Mouse (Mus musculus) hindbrain, embryonic 11.5 days (tissue): ENCODE measurements around the gene Osbpl2. TPM values are rescaled to one million over a fixed set of nuclear protein-coding genes. Genes with fewer than 3 reads are reported as not detected.

Source experiments
- ATAC-seq: fragments of 200-750 bp; cut with Nextera tagmentation; 2 replicates; pipeline ENCODE4 v1.8.0; 2017; ENCODE audit warnings: mild to moderate bottlenecking, moderate TSS enrichment, moderate library complexity; ENCODE audit not compliant: low FRiP score
- DNase-seq: peaks from one replicate; pipeline ENCODE4 v3.0.0-alpha.2; 2015; ENCODE audit warnings: low spot score
- H3K27ac ChIP-seq: fragments of 300-500 bp; sonication (generic); 2 replicates; pipeline ENCODE4 v1.5.1; 2014; ENCODE audit warnings: mild to moderate bottlenecking, low read depth, low read length
- H3K27me3 ChIP-seq: fragments of 300-500 bp; sonication (generic); 2 replicates; pipeline ENCODE4 v1.6.1; 2014; ENCODE audit warnings: mild to moderate bottlenecking, low read length, moderate library complexity, mixed read lengths; ENCODE audit not compliant: control insufficient read depth, insufficient read depth
- H3K36me3 ChIP-seq: fragments of 300-500 bp; sonication (generic); 2 replicates; pipeline ENCODE4 v1.6.1; 2014; ENCODE audit warnings: mild to moderate bottlenecking, low read length, moderate library complexity, mixed read lengths; ENCODE audit not compliant: control insufficient read depth, insufficient read depth
- H3K4me1 ChIP-seq: fragments of 300-500 bp; sonication (generic); replicated peaks from 2 replicates; pipeline ENCODE4 v1.6.1; 2014; ENCODE audit warnings: low read length, mixed read lengths; ENCODE audit not compliant: control insufficient read depth, insufficient read depth
- H3K4me2 ChIP-seq: fragments of 300-500 bp; sonication (generic); replicated peaks from 2 replicates; pipeline ENCODE4 v1.6.1; 2014; ENCODE audit warnings: mild to moderate bottlenecking, low read depth, low read length
- H3K4me3 ChIP-seq: fragments of 300-500 bp; sonication (generic); 2 replicates; pipeline ENCODE4 v1.5.1; 2014; ENCODE audit warnings: low read depth, low read length
- H3K9ac ChIP-seq: fragments of 300-500 bp; sonication (generic); 2 replicates; pipeline ENCODE4 v1.6.1; 2014; ENCODE audit warnings: low read depth, low read length
- H3K9me3 ChIP-seq: fragments of 300-500 bp; sonication (generic); 2 replicates; pipeline ENCODE4 v1.6.1; 2016; ENCODE audit warnings: low read length; ENCODE audit not compliant: control insufficient read depth
- WGBS: fragments of 180-500 bp; shearing (Covaris S2); extraction: QIAGEN DNeasy Blood & Tissue Kit; methylation state at CpG from one replicate; pipeline ENCODE4 v1.1.7; 2014; 5-methylcytosine and 5-hydroxymethylcytosine counted together
- polyA plus RNA-seq: library from polyadenylated mRNA; unstranded; fragments of >200 nt; fragmentation: Nextera tagmentation; extraction: Ambion mirVana; gene quantifications from 2 replicates; pipeline ENCODE4 v1.2.1, GENCODE M21; 2014

Osbpl2 gene
- polyA plus RNA-seq, 1 experiment from 2014 or later = 42.1 TPM

DNA sequence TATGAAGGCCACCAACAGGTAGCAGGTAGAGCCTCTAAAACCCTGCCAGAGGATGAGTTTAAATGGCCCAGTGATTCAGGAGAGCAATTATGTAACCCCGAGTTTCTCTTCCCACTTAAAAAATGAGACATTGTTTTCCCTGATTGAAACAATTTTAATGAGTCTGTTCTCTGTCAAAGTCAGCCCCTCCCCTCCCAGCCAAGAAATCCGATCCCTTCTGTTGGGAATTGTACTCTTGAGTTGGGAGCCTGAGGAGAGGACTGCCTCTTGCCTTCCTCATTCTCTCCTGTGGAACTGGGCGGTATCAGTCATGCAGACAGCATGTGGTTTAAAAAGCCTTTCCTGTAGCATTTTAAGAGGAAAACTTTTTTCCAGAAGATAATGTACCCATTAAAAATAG is 34.5 kb upstream of the Osbpl2 start:
- Histone ChIP-seq H3K9me3 (no peaks in the 10 kb centered on the region), H3K27me3 (no peaks in the 10 kb centered on the region), H3K4me1 (no peaks in the 10 kb centered on the region), H3K36me3 (peaks cover 2% of the 10 kb centered on the region; the same call in 1 of the 2 replicates), H3K4me2 (no peak overlapping the region), H3K27ac (no peak overlapping the region), H3K9ac (no peak overlapping the region), H3K4me3 (no peak overlapping the region)
- DNase-seq = no peak
- no peak for ATAC-seq
- 48% methylated on average over 3 of the region's 3 CpGs for WGBS

DNA sequence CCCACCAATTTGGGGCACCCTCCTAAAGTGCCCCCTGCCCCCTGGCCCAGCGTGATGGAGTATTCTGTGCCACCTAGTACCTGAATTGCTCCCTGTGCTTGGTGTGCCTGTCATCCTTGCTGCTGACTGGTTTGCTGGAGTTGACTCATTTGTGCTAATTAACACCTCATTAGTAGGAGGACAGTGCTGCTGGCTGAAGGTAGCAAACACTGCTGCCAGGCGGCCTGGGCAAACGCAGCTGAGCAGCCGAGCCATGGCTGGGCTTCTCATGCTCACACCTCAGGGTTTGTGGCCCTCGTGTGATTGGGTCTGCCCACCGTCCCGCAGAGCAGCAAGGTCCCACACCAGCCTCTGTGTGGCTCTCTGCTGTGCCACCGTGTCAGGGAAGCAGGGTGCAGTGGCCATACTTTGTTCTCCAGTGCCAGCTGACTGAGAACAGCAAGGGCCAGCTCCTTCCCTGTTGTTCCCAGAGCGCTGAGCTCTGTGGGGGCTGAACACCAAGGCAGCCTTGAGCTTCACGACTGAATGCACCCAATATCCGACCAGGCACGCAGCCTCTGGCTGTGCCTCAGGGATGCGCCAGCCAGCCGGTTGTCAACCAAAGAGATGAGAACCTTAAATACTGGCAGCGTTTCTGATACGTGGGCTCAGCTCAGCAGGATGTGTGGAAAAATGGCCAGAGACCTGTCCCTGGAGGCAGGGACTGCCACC is 33.0 kb upstream of the Osbpl2 start:
- H3K9me3 ChIP-seq = no peaks in the 10 kb centered on the region
- no peak overlapping the region for H3K9ac ChIP-seq
- no peak overlapping the region for H3K27ac ChIP-seq
- no peak overlapping the region for H3K4me3 ChIP-seq
- H3K4me2 ChIP-seq = no peak overlapping the region
- no peak for DNase-seq
- 78% methylated on average over 16 of the region's 16 CpGs for WGBS
- no peaks in the 10 kb centered on the region for H3K27me3 ChIP-seq
- peaks cover 2% of the 10 kb centered on the region; the same call in 1 of the 2 replicates for H3K36me3 ChIP-seq
- H3K4me1 ChIP-seq = no peaks in the 10 kb centered on the region
- ATAC-seq = no peak

DNA sequence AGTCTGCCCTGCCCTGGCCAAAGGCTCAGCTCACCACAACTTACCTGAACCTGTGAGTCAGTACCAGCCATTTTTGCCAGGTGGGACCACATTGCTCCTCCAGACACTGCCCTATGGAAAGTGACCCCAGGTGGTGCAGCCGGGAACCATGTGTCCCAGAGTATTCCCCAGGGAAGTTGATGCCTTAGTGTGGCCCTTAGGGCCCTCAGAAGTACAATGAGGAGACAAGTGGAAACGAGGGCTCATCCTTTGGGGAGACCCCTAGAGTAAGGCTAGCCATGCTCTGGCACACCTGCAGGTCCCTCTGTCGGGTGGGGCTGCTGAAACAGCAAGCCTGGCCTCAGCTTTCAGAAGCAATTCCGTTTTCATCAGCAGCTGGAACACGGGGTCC is 32.5 kb upstream of the Osbpl2 start:
- DNase-seq (no peak), ATAC-seq (0 out of 2 replicates have a peak, but pooled peaks have one; percentile 25)
- no peak overlapping the region for H3K9ac ChIP-seq
- no peaks in the 10 kb centered on the region for H3K27me3 ChIP-seq
- H3K36me3 ChIP-seq = peaks cover 2% of the 10 kb centered on the region; the same call in 1 of the 2 replicates
- H3K4me2 ChIP-seq = no peak overlapping the region
- H3K9me3 ChIP-seq = no peaks in the 10 kb centered on the region
- H3K4me1 ChIP-seq = no peaks in the 10 kb centered on the region
- WGBS = 87% methylated on average over 5 of the region's 5 CpGs
- no peak overlapping the region for H3K27ac ChIP-seq
- H3K4me3 ChIP-seq = no peak overlapping the region

DNA sequence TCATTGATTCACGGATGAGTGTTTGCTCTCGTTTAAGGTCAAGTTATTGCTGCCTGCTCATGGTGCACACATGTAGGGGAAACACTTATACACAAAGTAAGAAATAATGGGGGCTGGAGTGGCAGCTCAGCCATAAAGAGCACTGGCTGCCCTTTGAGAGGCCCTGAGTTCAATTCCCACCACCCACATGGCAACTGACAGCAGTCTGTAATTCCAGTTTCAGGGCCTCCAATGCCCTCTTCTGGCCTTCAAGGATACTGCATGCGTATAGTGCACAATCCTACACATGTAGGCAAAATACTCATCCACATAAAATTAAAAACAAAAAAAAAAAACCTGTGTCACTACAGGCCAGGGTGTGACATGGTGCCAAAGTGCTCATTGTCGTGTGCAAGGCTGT is 31.6 kb upstream of the Osbpl2 start:
- H3K4me1 ChIP-seq = no peaks in the 10 kb centered on the region
- H3K9ac ChIP-seq = no peak overlapping the region
- ATAC-seq (no peak), DNase-seq (no peak)
- no peaks in the 10 kb centered on the region for H3K9me3 ChIP-seq
- no peak overlapping the region for H3K4me2 ChIP-seq
- no peak overlapping the region for H3K4me3 ChIP-seq
- 93% methylated on average over 4 of the region's 4 CpGs for WGBS
- H3K27ac ChIP-seq = no peak overlapping the region
- no peaks in the 10 kb centered on the region for H3K27me3 ChIP-seq
- H3K36me3 ChIP-seq = peaks cover 2% of the 10 kb centered on the region; the same call in 1 of the 2 replicates

DNA sequence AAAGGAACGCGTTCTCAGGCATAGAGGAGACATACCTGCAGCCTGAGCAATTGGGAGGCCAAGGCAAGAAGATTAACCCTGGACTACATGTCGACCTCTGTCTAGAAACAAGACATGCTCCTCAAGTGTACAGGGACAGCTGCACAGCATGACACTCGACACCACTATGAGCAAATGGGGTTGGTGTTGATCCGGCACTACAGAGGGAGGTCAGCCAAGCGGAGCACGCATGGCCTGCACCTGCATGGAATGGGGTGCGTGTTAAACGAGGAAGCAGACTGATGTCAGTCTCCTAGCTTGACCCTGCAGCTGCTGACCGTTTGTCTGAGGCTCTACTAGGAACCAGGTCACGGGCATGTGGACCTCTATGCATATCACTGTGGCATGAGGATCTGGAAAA is 28.8 kb upstream of the Osbpl2 start:
- Histone ChIP-seq H3K4me3 (no peak overlapping the region), H3K9ac (no peak overlapping the region), H3K4me1 (no peaks in the 10 kb centered on the region), H3K36me3 (peaks cover 2% of the 10 kb centered on the region; the same call in 1 of the 2 replicates), H3K4me2 (no peak overlapping the region), H3K27me3 (no peaks in the 10 kb centered on the region), H3K9me3 (no peaks in the 10 kb centered on the region), H3K27ac (no peak overlapping the region)
- 68% methylated on average over 11 of the region's 11 CpGs for WGBS
- DNase-seq (no peak), ATAC-seq (no peak)

DNA sequence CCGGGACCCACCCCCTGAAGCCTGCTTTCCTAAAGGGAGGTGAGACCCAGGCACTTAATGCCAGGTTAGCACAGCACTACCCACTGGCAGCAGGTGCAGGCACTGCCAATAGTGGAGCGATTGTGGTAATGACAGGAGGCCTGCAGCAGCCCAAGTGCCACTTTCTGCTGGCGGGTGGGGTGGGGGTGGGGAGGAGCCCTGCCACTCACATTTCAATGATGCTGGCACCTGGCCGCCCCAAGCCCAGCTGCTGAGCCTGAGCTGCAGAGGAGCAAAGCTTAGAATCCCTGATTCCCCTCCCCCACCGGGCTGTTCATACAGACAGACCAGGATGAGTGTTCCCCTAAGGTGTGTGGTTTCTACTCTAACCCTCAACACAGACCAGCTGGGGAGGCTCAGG is 23.4 kb upstream of the Osbpl2 start:
- H3K4me3 ChIP-seq = no peak overlapping the region
- no peak overlapping the region for H3K27ac ChIP-seq
- H3K9ac ChIP-seq = no peak overlapping the region
- H3K4me2 ChIP-seq = no peak overlapping the region
- DNase-seq (no peak), ATAC-seq (no peak)
- no peaks in the 10 kb centered on the region for H3K9me3 ChIP-seq
- peaks cover 11% of the 10 kb centered on the region for H3K27me3 ChIP-seq
- H3K4me1 ChIP-seq = 0 out of 2 replicates have a peak, but pooled peaks cover 5% of the 10 kb centered on the region
- no peaks in the 10 kb centered on the region for H3K36me3 ChIP-seq
- 26% methylated on average over 5 of the region's 5 CpGs for WGBS

DNA sequence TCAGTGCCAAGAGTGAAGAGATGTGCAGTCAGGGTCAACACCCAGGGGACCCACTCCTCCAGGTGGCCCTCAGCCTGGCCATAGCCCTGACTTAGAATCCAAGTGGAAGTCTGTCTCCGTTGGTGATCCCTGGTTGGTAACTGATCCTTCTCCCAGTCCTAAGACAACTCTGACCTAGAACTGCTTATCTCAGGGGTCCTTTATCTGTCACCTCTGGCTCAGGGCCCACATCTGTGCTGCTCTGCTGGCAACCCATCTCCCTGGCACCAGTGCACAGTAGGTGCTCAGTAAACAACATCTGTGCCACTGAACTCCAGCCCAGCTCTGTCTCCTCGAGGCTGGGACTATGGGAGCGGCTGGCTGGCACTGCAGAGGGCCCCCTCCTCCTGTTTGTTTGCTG is 21.5 kb upstream of the Osbpl2 start:
- Histone ChIP-seq H3K9me3 (no peaks in the 10 kb centered on the region), H3K4me3 (no peak overlapping the region), H3K4me1 (0 out of 2 replicates have a peak, but pooled peaks cover 5% of the 10 kb centered on the region), H3K4me2 (no peak overlapping the region), H3K9ac (no peak overlapping the region), H3K27ac (no peak overlapping the region), H3K36me3 (no peaks in the 10 kb centered on the region), H3K27me3 (peaks cover 23% of the 10 kb centered on the region)
- 57% methylated on average over 3 of the region's 3 CpGs for WGBS
- no peak for ATAC-seq
- DNase-seq = no peak

DNA sequence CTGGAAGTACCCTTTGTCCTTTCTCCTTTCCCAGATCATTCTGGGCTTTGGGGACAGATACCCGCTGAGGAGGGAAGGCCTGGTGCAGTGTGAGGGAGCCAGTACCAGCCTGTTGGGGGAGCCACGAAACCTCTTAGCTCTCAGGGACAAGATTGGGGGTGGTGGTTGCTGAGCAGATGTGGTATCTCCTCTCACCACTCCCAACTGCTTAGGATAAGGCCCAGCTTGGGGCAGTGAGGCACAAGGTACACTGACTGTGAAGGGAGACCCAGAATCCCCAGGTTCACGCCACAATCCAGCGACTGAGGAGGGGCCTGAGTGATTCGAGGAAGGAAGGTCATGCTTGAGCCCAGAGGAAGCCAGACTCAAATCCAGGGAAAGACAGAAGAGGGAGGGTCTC is 20.9 kb upstream of the Osbpl2 start:
- ATAC-seq (no peak; the same call in 1 of the 2 replicates), DNase-seq (no peak)
- Histone ChIP-seq H3K4me3 (no peak overlapping the region), H3K4me2 (no peak overlapping the region), H3K27ac (no peak overlapping the region), H3K36me3 (no peaks in the 10 kb centered on the region), H3K4me1 (0 out of 2 replicates have a peak, but pooled peaks cover 9% of the 10 kb centered on the region), H3K9me3 (no peaks in the 10 kb centered on the region), H3K27me3 (peaks cover 28% of the 10 kb centered on the region), H3K9ac (no peak overlapping the region)
- WGBS = 42% methylated on average over 5 of the region's 5 CpGs

DNA sequence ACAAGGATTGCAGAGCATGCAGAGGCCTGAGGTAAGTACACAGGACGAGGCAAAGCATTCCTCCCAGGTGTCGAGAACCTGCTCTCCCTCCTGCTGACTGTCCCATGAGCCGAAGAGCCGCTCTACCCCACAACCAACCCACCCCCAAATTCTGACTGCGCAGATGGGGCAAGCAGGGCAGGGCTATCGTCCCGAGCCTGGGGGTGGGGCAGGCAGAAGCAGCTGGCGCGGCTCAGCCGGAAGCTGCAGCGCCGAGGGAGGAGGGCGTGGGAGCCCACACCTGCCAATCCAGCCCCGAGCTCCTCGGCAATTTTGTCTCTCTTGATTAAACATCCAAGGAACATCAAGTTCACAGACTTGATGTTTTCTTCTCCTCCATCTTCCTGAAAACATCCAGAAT is 19.6 kb upstream of the Osbpl2 start:
- H3K4me2 ChIP-seq = no peak overlapping the region
- ATAC-seq (no peak), DNase-seq (no peak)
- peaks cover 10% of the 10 kb centered on the region; the same call in 1 of the 2 replicates for H3K4me1 ChIP-seq
- WGBS = 7% methylated on average over 15 of the region's 15 CpGs
- H3K4me3 ChIP-seq = no peak overlapping the region
- H3K9me3 ChIP-seq = no peaks in the 10 kb centered on the region
- H3K9ac ChIP-seq = no peak overlapping the region
- H3K36me3 ChIP-seq = no peaks in the 10 kb centered on the region
- H3K27ac ChIP-seq = no peak overlapping the region
- peaks cover 40% of the 10 kb centered on the region for H3K27me3 ChIP-seq
